In genomic region chr1:187531349-187531922, GRCm38 (mm10) we compare ENCODE assay signal across 32 mouse cellular contexts.
DNase-seq lines count a peak whose midpoint lies in the region; ATAC-seq and TF ChIP-seq lines count a peak whose summit lies in the region.
"Had no signal": no experiment of that assay in that cellular context is flagged by ENCODE, and none has a peak within 500 bp of the region (broad histone marks: within the 10 kb centered on the region; RNA-seq: fewer than 3 reads in every experiment).

No protein-coding gene starts in this region.

- no peak overlapping the region for H3K4me2 ChIP-seq in midbrain, embryonic 11.5 days
- no peak overlapping the region for H3K4me2 ChIP-seq in midbrain, postnatal 0 days (ENCODE audit: low read depth, low read length, poor library complexity, severe bottlenecking)
- no peak overlapping the region for H3K4me2 ChIP-seq in kidney, embryonic 14.5 days (replicated peaks; ENCODE audit: low read depth, low read length)
- H3K4me2 ChIP-seq: embryonic facial prominence, embryonic 15.5 days; forebrain, embryonic 12.5 days; heart, embryonic 15.5 days; limb, embryonic 15.5 days; liver, embryonic 13.5 days; midbrain, embryonic 13.5 days had no signal

- H3K27ac ChIP-seq in midbrain, embryonic 11.5 days (ENCODE audit: low read depth, low read length), result no peak overlapping the region
- no peak overlapping the region for H3K27ac ChIP-seq in midbrain, postnatal 0 days (ENCODE audit: low read depth, low read length)
- peak overlapping the region; percentile 17; the same call in 1 of the 2 replicates for H3K27ac ChIP-seq in kidney, embryonic 14.5 days (ENCODE audit: low read depth, low read length)
- no peak overlapping the region for H3K27ac ChIP-seq in limb, embryonic 10.5 days
- H3K27ac ChIP-seq: embryonic facial prominence, embryonic 10.5 days; embryonic facial prominence, embryonic 15.5 days; forebrain, embryonic 12.5 days; heart, embryonic 10.5 days; heart, embryonic 15.5 days; hindbrain, postnatal 0 days; layer of hippocampus, adult 2 months; limb, embryonic 15.5 days; liver, embryonic 13.5 days; midbrain, embryonic 13.5 days had no signal

- no peak for DNase-seq in midbrain, embryonic 11.5 days (ENCODE audit: low spot score, missing footprints)
- DNase-seq in midbrain, postnatal 0 days (ENCODE audit: low spot score), result no peak
- peak; percentile 69 for DNase-seq in kidney, postnatal 14 days
- DNase-seq in limb, embryonic 10.5 days (ENCODE audit: low spot score), result no peak
- no peak for DNase-seq in right cerebral cortex, postnatal 4 days
- DNase-seq in embryo, embryonic 10.5 days (ENCODE audit: low spot score), result no peak
- DNase-seq: adrenal gland, postnatal 25 days; cerebellum, adult 18-20 months; cerebellum, postnatal 14 days; gastrocnemius, postnatal 14 days; heart, adult 11 months; left cerebral cortex, postnatal 4 days; liver, embryonic 13.5 days; lung, adult 18-20 months; lung, postnatal 4 days; right cerebral cortex, postnatal 25 days; spleen, adult 18-20 months; thymus, postnatal 14 days had no signal

- TF ChIP-seq CTCF in midbrain, postnatal 0 days (IDR thresholded peaks at IDR 0.05), result no peak

- H3K9me3 ChIP-seq in midbrain, embryonic 11.5 days (ENCODE audit: control insufficient read depth, low read length), result no peaks in the 10 kb centered on the region
- H3K9me3 ChIP-seq in midbrain, postnatal 0 days (ENCODE audit: low read length), result no peaks in the 10 kb centered on the region
- no peaks in the 10 kb centered on the region for H3K9me3 ChIP-seq in kidney, embryonic 14.5 days (ENCODE audit: control insufficient read depth, low read length)
- no peaks in the 10 kb centered on the region for H3K9me3 ChIP-seq in limb, embryonic 10.5 days (replicated peaks)
- H3K9me3 ChIP-seq: embryonic facial prominence, embryonic 10.5 days; embryonic facial prominence, embryonic 15.5 days; forebrain, embryonic 12.5 days; heart, embryonic 10.5 days; heart, embryonic 15.5 days; limb, embryonic 15.5 days; liver, embryonic 13.5 days; midbrain, embryonic 13.5 days had no signal

- 53% methylated on average over 9 of the region's 9 CpGs for WGBS in midbrain, embryonic 11.5 days
- WGBS in midbrain, postnatal 0 days, result 52% methylated on average over 9 of the region's 9 CpGs
- WGBS in kidney, embryonic 14.5 days, result 56% methylated on average over 9 of the region's 9 CpGs
- 91% methylated on average over 9 of the region's 9 CpGs for WGBS in limb, embryonic 10.5 days

- H3K36me3 ChIP-seq in midbrain, embryonic 11.5 days (ENCODE audit: control insufficient read depth, insufficient read depth, low read length), result no peaks in the 10 kb centered on the region
- H3K36me3 ChIP-seq in midbrain, postnatal 0 days (ENCODE audit: insufficient read depth, low read length), result no peaks in the 10 kb centered on the region
- H3K36me3 ChIP-seq in kidney, embryonic 14.5 days (ENCODE audit: control insufficient read depth, insufficient read depth, low read length), result no peaks in the 10 kb centered on the region
- H3K36me3 ChIP-seq in limb, embryonic 10.5 days, result no peaks in the 10 kb centered on the region
- H3K36me3 ChIP-seq: embryonic facial prominence, embryonic 10.5 days; embryonic facial prominence, embryonic 15.5 days; forebrain, embryonic 12.5 days; heart, embryonic 10.5 days; heart, embryonic 15.5 days; limb, embryonic 15.5 days; liver, embryonic 13.5 days; midbrain, embryonic 13.5 days had no signal

- H3K4me1 ChIP-seq in midbrain, embryonic 11.5 days (ENCODE audit: control insufficient read depth, insufficient read depth, low read length), result no peaks in the 10 kb centered on the region
- no peaks in the 10 kb centered on the region for H3K4me1 ChIP-seq in midbrain, postnatal 0 days (ENCODE audit: insufficient read depth, low read length)
- H3K4me1 ChIP-seq in kidney, embryonic 14.5 days (ENCODE audit: control insufficient read depth, insufficient read depth, low read length), result peaks cover 2% of the 10 kb centered on the region; the same call in 1 of the 2 replicates
- no peaks in the 10 kb centered on the region for H3K4me1 ChIP-seq in limb, embryonic 10.5 days
- H3K4me1 ChIP-seq: embryonic facial prominence, embryonic 10.5 days; embryonic facial prominence, embryonic 15.5 days; forebrain, embryonic 12.5 days; heart, embryonic 10.5 days; heart, embryonic 15.5 days; limb, embryonic 15.5 days; liver, embryonic 13.5 days; megakaryocyte, embryonic 14.5 days; midbrain, embryonic 13.5 days had no signal

- no peak overlapping the region for H3K4me3 ChIP-seq in midbrain, embryonic 11.5 days (ENCODE audit: low read depth, low read length)
- no peak overlapping the region for H3K4me3 ChIP-seq in midbrain, postnatal 0 days (ENCODE audit: low read depth, low read length)
- H3K4me3 ChIP-seq in kidney, embryonic 14.5 days (ENCODE audit: low read length), result no peak overlapping the region
- no peak overlapping the region for H3K4me3 ChIP-seq in limb, embryonic 10.5 days
- H3K4me3 ChIP-seq: embryonic facial prominence, embryonic 10.5 days; embryonic facial prominence, embryonic 15.5 days; forebrain, embryonic 12.5 days; heart, embryonic 10.5 days; heart, embryonic 15.5 days; layer of hippocampus, adult 2 months; limb, embryonic 15.5 days; liver, embryonic 13.5 days; megakaryocyte, embryonic 14.5 days; midbrain, embryonic 13.5 days had no signal

- H3K27me3 ChIP-seq in midbrain, embryonic 11.5 days (ENCODE audit: control insufficient read depth, insufficient read depth, low read length), result no peaks in the 10 kb centered on the region
- no peaks in the 10 kb centered on the region for H3K27me3 ChIP-seq in midbrain, postnatal 0 days (ENCODE audit: insufficient read depth, low read length)
- no peaks in the 10 kb centered on the region for H3K27me3 ChIP-seq in kidney, embryonic 14.5 days (ENCODE audit: control insufficient read depth, insufficient read depth, low read length)
- H3K27me3 ChIP-seq in limb, embryonic 10.5 days (ENCODE audit: low read depth, poor library complexity, severe bottlenecking), result no peaks in the 10 kb centered on the region
- H3K27me3 ChIP-seq: CH12.LX; embryonic facial prominence, embryonic 15.5 days; forebrain, embryonic 12.5 days; heart, embryonic 15.5 days; limb, embryonic 15.5 days; liver, embryonic 13.5 days; megakaryocyte, embryonic 14.5 days; midbrain, embryonic 13.5 days had no signal

- ATAC-seq in midbrain, embryonic 11.5 days (ENCODE audit: low FRiP score), result 0 out of 2 replicates have a peak, but pooled peaks have one; percentile 44
- ATAC-seq in midbrain, postnatal 0 days (ENCODE audit: low FRiP score), result no peak
- peak; percentile 93 for ATAC-seq in kidney, embryonic 14.5 days (ENCODE audit: low FRiP score, low TSS enrichment)
- ATAC-seq: hindbrain, postnatal 0 days; intestine, embryonic 16.5 days; lung, postnatal 0 days; midbrain, embryonic 13.5 days had no signal

- no peak overlapping the region for H3K9ac ChIP-seq in midbrain, embryonic 11.5 days (ENCODE audit: low read length)
- no peak overlapping the region for H3K9ac ChIP-seq in midbrain, postnatal 0 days (replicated peaks; ENCODE audit: low read length, poor library complexity, severe bottlenecking)
- no peak overlapping the region for H3K9ac ChIP-seq in kidney, embryonic 14.5 days (ENCODE audit: low read depth, low read length)
- H3K9ac ChIP-seq: embryonic facial prominence, embryonic 15.5 days; forebrain, embryonic 12.5 days; heart, embryonic 15.5 days; limb, embryonic 15.5 days; liver, embryonic 13.5 days; midbrain, embryonic 13.5 days had no signal
